Mouse (Mus musculus) erythroblast, embryonic 14.5 days (primary cell): ENCODE data around the gene Plekho2.

ENCODE experiments used
- GATA1 ChIP-seq: IDR thresholded peaks from 2 replicates; pipeline ENCODE4 v1.6.1; 2012; ENCODE audit warnings: low read length, inconsistent platforms, mixed read lengths
- TAL1 ChIP-seq: IDR thresholded peaks from 3 replicates; pipeline ENCODE4 v1.6.1; 2012; ENCODE audit warnings: low read length, inconsistent platforms, mixed read lengths

- TF ChIP-seq GATA1 = no peak
- no peak for TF ChIP-seq TAL1
Observed at GRCm38 (mm10) chr9:65545635-65546412, 34.0 kb downstream of the Plekho2 start.
